Mouse (Mus musculus): ENCODE measurements around the gene Unc5c. TPM values are rescaled to one million over a fixed set of nuclear protein-coding genes. Genes with fewer than 3 reads are reported as not detected.

Gene Unc5c
- total and polyA plus RNA-seq, 3 experiments = not detected

GRCm38 (mm10) chr3:141540749-141541148 lies 75.7 kb downstream of the Unc5c start:
- Histone ChIP-seq H3K79me2 (replicated peaks; ENCODE audit: control insufficient read depth, extremely low read depth, insufficient read depth, poor library complexity, severe bottlenecking) (no peaks in the 10 kb centered on the region), H3K27me3 (replicated peaks) (no peaks in the 10 kb centered on the region), H3K27ac (ENCODE audit: insufficient read depth, low read depth) (no peak overlapping the region), H3K36me3 (replicated peaks in 1 of 2; ENCODE audit: control insufficient read depth in 1 of 2, insufficient read depth in 1 of 2, low read length in 1 of 2) (no peaks in the 10 kb centered on the region), H3K9me3 (replicated peaks; ENCODE audit: low read length) (no peaks in the 10 kb centered on the region), H3K4me3 (replicated peaks in 1 of 3; ENCODE audit: low read depth in 2 of 3, low read length in 2 of 3, poor library complexity in 1 of 3) (no peak overlapping the region), H3K4me1 (ENCODE audit: control insufficient read depth in 1 of 2, insufficient read depth in 2 of 2) (no peaks in the 10 kb centered on the region), H3K9ac (ENCODE audit: insufficient read depth, low read depth) (no peak overlapping the region), H3K4me2 (ENCODE audit: insufficient read depth, low read depth, poor library complexity, severe bottlenecking) (no peak overlapping the region)
- dilution Hi-C loops (cut with MboI; ENCODE audit: extremely low pct_ligation_motif_present, extremely low pct_unique_long_range_greater_than_20kb, low sequenced_read_pairs) = no loop called here
- in situ Hi-C loops (cut with MboI; ENCODE audit: low pct_ligation_motif_present, low pct_unique_long_range_greater_than_20kb, low sequenced_read_pairs) = no loop called here
- DNase-seq (ENCODE audit: extremely low read depth) = no peak
- no peak for TF ChIP-seq USF2 (conservative IDR thresholded peaks at IDR 0.05; ENCODE audit: low read depth, low read length)
- TF ChIP-seq RAD21 (IDR thresholded peaks at IDR 0.05; ENCODE audit: low read depth, low read length) = no peak
- TF ChIP-seq NELFE (IDR thresholded peaks at IDR 0.05; ENCODE audit: low read depth, low read length) = no peak
- TF ChIP-seq MEF2A (IDR thresholded peaks at IDR 0.05; ENCODE audit: borderline replicate concordance, low read depth, low read length) = no peak
- TF ChIP-seq MYC (IDR thresholded peaks at IDR 0.05; ENCODE audit: low read depth, low read length) = no peak
- no peak for TF ChIP-seq MXI1 (IDR thresholded peaks at IDR 0.05; ENCODE audit: low read depth, low read length)
- no peak for TF ChIP-seq MAFK (IDR thresholded peaks at IDR 0.05; ENCODE audit: insufficient replicate concordance, low read length)
- TF ChIP-seq TCF12 (IDR thresholded peaks at IDR 0.05; ENCODE audit: low read depth, low read length) = no peak
- no peak for TF ChIP-seq MAZ (IDR thresholded peaks at IDR 0.05; ENCODE audit: low read depth, low read length)
- no peak for TF ChIP-seq ETS1 (conservative IDR thresholded peaks at IDR 0.05; ENCODE audit: low read depth, low read length)
- TF ChIP-seq POLR2AphosphoS2 (IDR thresholded peaks at IDR 0.05; ENCODE audit: low read depth, low read length) = no peak
- TF ChIP-seq JUND (conservative IDR thresholded peaks at IDR 0.05; ENCODE audit: low read depth, low read length) = no peak
- TF ChIP-seq POLR2A (IDR thresholded peaks at IDR 0.05; ENCODE audit: low read depth, low read length) = no peak
- no peak for TF ChIP-seq CHD1 (IDR thresholded peaks at IDR 0.05; ENCODE audit: low read depth, low read length)
- no peak for TF ChIP-seq UBTF (IDR thresholded peaks at IDR 0.05; ENCODE audit: low read depth, low read length)
- TF ChIP-seq USF1 (IDR thresholded peaks at IDR 0.05; ENCODE audit: low read depth, low read length) = no peak

GRCm38 (mm10) chr3:141547341-141547814 lies 82.4 kb downstream of the Unc5c start:
- Histone ChIP-seq H3K4me2 (ENCODE audit: insufficient read depth, low read depth, poor library complexity, severe bottlenecking) (no peak overlapping the region), H3K27ac (ENCODE audit: insufficient read depth, low read depth) (no peak overlapping the region), H3K9ac (ENCODE audit: insufficient read depth, low read depth) (no peak overlapping the region), H3K36me3 (replicated peaks in 1 of 2; ENCODE audit: control insufficient read depth in 1 of 2, insufficient read depth in 1 of 2, low read length in 1 of 2) (no peaks in the 10 kb centered on the region), H3K27me3 (replicated peaks) (no peaks in the 10 kb centered on the region), H3K4me1 (ENCODE audit: control insufficient read depth in 1 of 2, insufficient read depth in 2 of 2) (peaks cover 0 to 17% of the 10 kb centered on the region in 2 experiments; a peak in 2 of 4 replicates), H3K79me2 (replicated peaks; ENCODE audit: control insufficient read depth, extremely low read depth, insufficient read depth, poor library complexity, severe bottlenecking) (no peaks in the 10 kb centered on the region), H3K9me3 (replicated peaks; ENCODE audit: low read length) (no peaks in the 10 kb centered on the region), H3K4me3 (replicated peaks in 1 of 3; ENCODE audit: low read depth in 2 of 3, low read length in 2 of 3, poor library complexity in 1 of 3) (no peak overlapping the region)
- peak; percentile 58 for DNase-seq (ENCODE audit: extremely low read depth)
- peak; percentile 80 for TF ChIP-seq ZNF384 (IDR thresholded peaks at IDR 0.05; ENCODE audit: low read depth, low read length)
- TF ChIP-seq SMC3 (IDR thresholded peaks at IDR 0.05; ENCODE audit: low read depth, low read length) = no peak
- TF ChIP-seq IRF4 (IDR thresholded peaks at IDR 0.05; ENCODE audit: low read depth, low read length) = peak; percentile 96
- TF ChIP-seq MYC (IDR thresholded peaks at IDR 0.05; ENCODE audit: low read depth, low read length) = peak; percentile 33; the same call in 1 of the 2 replicates
- TF ChIP-seq BHLHE40 (IDR thresholded peaks at IDR 0.05; ENCODE audit: low read depth, low read length) = peak; percentile 66
- peak; percentile 92 for TF ChIP-seq EP300 (IDR thresholded peaks at IDR 0.05; ENCODE audit: low read length)
- TF ChIP-seq UBTF (IDR thresholded peaks at IDR 0.05; ENCODE audit: low read depth, low read length) = no peak
- no peak for TF ChIP-seq RAD21 (IDR thresholded peaks at IDR 0.05; ENCODE audit: low read depth, low read length)
- TF ChIP-seq JUND (conservative IDR thresholded peaks at IDR 0.05; ENCODE audit: low read depth, low read length) = peak; percentile 84
- TF ChIP-seq JUN (IDR thresholded peaks at IDR 0.05; ENCODE audit: insufficient read depth, low read depth, low read length) = peak; percentile 68
- in situ Hi-C loops (cut with MboI; ENCODE audit: low pct_ligation_motif_present, low pct_unique_long_range_greater_than_20kb, low sequenced_read_pairs) (no loop called here), dilution Hi-C loops (cut with MboI; ENCODE audit: extremely low pct_ligation_motif_present, extremely low pct_unique_long_range_greater_than_20kb, low sequenced_read_pairs) (no loop called here)

Data from CH12.LX (cell line).